Mouse (Mus musculus) forebrain, embryonic 12.5 days (tissue): Measurements from ENCODE around the gene Rassf2. TPM values are rescaled to one million over a fixed set of nuclear protein-coding genes. Genes with fewer than 3 reads are reported as not detected.
A peak's percentile ranks its signal among the peaks of the same experiment; 100 is the strongest.

ENCODE experiments used
- ATAC-seq: fragments of 200-750 bp; cut with Nextera tagmentation; 2 replicates; pipeline ENCODE4 v1.8.0; 2017; ENCODE audit warnings: moderate TSS enrichment; ENCODE audit not compliant: low FRiP score
- H3K27ac ChIP-seq: fragments of 300-500 bp; sonication (generic); 2 replicates; pipeline ENCODE4 v1.5.1; 2016; ENCODE audit warnings: mild to moderate bottlenecking
- H3K27me3 ChIP-seq: fragments of 300-500 bp; sonication (generic); 2 replicates; pipeline ENCODE4 v1.6.1; 2016; ENCODE audit warnings: mild to moderate bottlenecking
- H3K36me3 ChIP-seq: fragments of 300-500 bp; sonication (generic); replicated peaks from 2 replicates; pipeline ENCODE4 v1.6.1; 2016; ENCODE audit warnings: mild to moderate bottlenecking
- H3K4me1 ChIP-seq: fragments of 300-500 bp; sonication (generic); 2 replicates; pipeline ENCODE4 v1.6.1; 2016
- H3K4me2 ChIP-seq: fragments of 300-500 bp; sonication (generic); 2 replicates; pipeline ENCODE4 v1.6.1; 2016; ENCODE audit warnings: mild to moderate bottlenecking, moderate library complexity
- H3K4me3 ChIP-seq: fragments of 300-500 bp; sonication (generic); replicated peaks from 2 replicates; pipeline ENCODE4 v1.5.1; 2016; ENCODE audit warnings: mild to moderate bottlenecking
- H3K9ac ChIP-seq: fragments of 300-500 bp; sonication (generic); 2 replicates; pipeline ENCODE4 v1.6.1; 2016; ENCODE audit warnings: mild to moderate bottlenecking
- H3K9me3 ChIP-seq: fragments of 300-500 bp; sonication (generic); 2 replicates; pipeline ENCODE4 v1.6.1; 2016
- WGBS: fragments of 180-500 bp; shearing (Covaris S2); methylation state at CpG from one replicate; pipeline ENCODE4 v1.1.7; 2016; 5-methylcytosine and 5-hydroxymethylcytosine counted together
- polyA plus RNA-seq: library from polyadenylated mRNA; unstranded; fragments of >200 nt; fragmentation: Nextera tagmentation; extraction: Ambion mirVana; gene quantifications from 2 replicates; pipeline ENCODE4 v1.2.1, GENCODE M21; 2016

The Rassf2 gene
- 27.8 and 34.1 TPM in 2 replicates for polyA plus RNA-seq

DNA sequence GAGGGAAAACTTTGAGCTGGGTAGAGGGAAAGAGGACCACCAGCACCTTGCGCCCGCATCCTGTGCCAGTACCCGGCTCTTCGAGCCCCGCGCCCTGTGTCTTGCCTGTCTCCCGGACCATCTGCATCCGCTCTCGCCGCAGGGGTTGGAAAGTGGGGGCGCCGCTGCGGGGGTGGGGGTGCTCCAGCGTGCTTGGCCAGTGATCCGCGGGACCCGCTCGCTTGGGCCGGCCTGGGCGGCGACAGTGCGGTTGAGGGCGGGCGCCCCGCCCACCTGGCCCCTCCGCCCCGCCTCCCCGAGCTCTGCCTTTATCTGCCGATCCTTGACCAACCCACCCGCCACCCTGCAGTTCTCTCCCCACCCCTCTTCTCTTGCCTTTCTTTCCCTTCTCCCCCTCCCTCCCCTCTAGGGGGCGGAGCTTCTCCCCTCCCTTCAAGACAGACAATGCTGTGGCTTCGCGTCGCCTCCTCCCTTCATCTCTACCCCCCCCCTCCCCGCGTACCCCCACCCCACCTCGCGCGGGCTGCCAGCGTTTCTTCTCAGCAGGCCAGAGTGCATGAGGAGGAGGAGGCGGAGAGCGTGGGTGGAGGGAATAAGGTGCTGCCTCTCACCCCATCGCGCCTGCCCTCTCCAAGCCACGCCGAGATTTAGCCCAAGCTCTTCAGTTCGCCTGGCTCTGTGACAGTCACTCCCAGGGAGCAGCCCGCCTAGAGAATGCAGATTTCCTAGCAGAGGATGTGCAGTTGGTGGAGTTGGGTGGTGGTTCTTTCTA, at the start of gene Rassf2:
Rassf2 (minus strand) TSS at position 613 of the 772 bp plus-strand sequence.
- H3K9me3 ChIP-seq = no peaks in the 10 kb centered on the region
- no peaks in the 10 kb centered on the region for H3K36me3 ChIP-seq
- peak within 1 kb of the TSS; percentile 89 for H3K27ac ChIP-seq
- peaks cover 39% of the 10 kb centered on the region for H3K4me1 ChIP-seq
- H3K27me3 ChIP-seq = peaks cover 7% of the 10 kb centered on the region
- 1% methylated on average over 28 of the region's 48 CpGs for WGBS
- peak within 1 kb of the TSS; percentile 92 for H3K4me2 ChIP-seq
- ATAC-seq = peak; percentile 94
- peak within 1 kb of the TSS; percentile 75 for H3K9ac ChIP-seq
- peak within 1 kb of the TSS; percentile 65 for H3K4me3 ChIP-seq

DNA sequence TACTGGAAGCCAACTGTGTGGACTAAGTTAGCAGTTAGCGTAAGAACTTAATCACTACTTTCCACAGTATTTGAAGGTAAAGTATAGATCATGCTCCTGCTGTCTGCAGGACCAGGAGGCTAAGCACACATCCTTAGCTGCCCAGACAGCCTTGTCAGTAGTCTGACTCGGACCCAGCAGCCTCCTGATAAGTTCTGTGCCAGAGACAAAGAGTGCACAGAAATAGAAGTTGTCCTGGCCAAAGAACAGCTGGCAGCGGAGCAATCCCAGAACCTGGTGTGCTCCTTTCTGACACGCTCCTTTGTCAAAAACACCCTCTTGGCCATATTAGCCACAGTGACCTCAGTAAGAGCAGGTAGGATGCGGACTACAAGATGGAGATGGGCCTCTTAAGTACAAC, 49.1 kb upstream of the Rassf2 start:
- no peak for ATAC-seq
- 81% methylated on average over 5 of the region's 5 CpGs for WGBS
- H3K27me3 ChIP-seq = no peaks in the 10 kb centered on the region

DNA sequence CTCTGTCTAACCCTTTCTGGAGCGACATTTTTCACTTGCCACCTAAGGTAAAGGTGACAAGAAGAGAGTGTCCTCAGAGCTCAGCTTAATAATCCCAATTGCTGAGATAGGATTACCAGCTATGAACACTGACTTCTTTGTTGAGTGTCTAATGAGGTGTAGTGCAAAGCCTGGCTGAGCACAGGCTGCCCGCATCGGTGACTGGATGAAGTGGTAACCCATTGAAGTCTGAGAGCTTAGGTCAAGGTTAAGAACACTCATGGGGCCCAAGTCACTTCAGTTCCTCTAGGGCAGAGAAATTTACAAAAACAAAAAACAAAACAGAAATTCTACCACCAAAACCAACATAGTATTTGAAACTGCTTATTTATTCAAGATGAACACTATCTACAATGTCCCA, 43.0 kb upstream of the Rassf2 start:
- Histone ChIP-seq H3K36me3 (peaks cover 32% of the 10 kb centered on the region), H3K9ac (no peak overlapping the region), H3K4me1 (no peaks in the 10 kb centered on the region), H3K4me2 (no peak overlapping the region), H3K27ac (no peak overlapping the region), H3K4me3 (no peak overlapping the region), H3K9me3 (no peaks in the 10 kb centered on the region), H3K27me3 (no peaks in the 10 kb centered on the region)
- no peak for ATAC-seq
- WGBS = 68% methylated on average over 3 of the region's 3 CpGs

More for the DNA sequence above, 49.1 kb upstream of the Rassf2 start:
- peaks cover 19% of the 10 kb centered on the region for H3K36me3 ChIP-seq
- H3K27ac ChIP-seq = no peak overlapping the region
- no peak overlapping the region for H3K9ac ChIP-seq
- H3K9me3 ChIP-seq = no peaks in the 10 kb centered on the region
- no peak overlapping the region for H3K4me3 ChIP-seq
- H3K4me1 ChIP-seq = no peaks in the 10 kb centered on the region
- H3K4me2 ChIP-seq = no peak overlapping the region

DNA sequence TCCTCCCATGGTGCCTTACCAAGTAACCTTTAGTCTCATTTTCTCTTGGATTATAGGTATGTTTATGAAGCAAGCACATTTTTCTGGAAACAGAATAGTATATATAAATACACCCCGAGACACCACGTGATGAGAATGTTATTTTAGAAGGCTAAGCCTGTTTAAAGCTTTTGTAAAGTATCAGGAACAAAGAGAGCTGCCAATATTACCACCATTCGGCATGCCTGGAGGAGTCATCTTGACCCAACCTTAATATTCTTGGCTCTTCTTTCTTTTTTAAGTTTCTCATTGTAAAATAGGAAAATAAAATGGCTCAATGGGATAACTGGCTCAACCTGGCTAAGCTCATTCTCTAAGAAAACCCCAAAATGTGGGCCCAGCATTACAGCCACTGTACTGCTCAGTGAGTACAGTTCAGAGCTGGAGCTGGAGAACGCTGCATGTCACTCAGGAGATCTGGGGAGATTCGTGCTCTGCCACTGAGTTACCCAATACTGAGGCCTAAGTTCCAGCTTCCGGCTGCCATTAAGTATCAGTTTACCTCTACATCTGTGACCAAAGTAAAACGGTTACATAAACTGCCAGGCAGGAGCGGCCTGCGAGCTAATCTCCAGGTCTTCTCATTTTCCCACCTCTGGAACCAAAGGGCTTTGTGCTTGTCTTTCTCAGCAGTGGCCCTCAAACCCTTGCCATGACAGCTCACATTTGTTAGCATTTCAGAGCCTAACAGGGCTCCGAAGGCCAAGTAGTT, 40.1 kb upstream of the Rassf2 start:
- Histone ChIP-seq H3K4me2 (no peak overlapping the region), H3K36me3 (peaks cover 26% of the 10 kb centered on the region)
- 85% methylated on average over 10 of the region's 10 CpGs for WGBS

DNA sequence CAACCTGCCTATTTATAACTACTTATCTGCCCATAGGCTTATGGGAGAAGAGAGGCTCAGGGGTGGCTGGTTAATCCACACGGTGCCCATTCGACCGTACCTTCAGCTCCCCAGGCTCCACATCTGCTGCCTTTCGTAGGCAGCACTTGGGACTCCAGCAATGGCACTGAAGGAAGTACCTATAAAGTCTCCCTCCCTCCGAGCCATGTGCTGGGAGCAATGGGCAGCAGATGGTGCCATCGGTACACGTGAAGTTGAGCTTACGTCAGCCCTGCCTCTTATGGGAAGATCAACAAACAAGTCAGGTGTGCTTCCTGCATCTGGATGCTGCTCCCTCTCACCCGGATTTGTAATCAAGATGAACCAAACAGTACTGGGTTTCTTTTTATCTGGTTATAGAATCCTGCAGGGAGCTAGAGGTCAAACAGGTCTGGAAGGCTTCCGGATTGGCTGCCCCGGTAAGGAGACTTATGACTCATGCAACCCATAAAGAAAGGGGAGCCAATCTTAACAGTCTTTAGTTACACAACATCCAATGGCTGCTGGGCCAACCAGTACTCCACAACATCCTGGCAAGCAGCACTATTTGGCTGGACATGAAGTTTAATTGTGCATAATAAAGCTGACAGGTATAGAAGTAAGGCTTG, 34.2 kb upstream of the Rassf2 start:
- Histone ChIP-seq H3K4me2 (no peak overlapping the region), H3K27me3 (no peaks in the 10 kb centered on the region), H3K4me1 (no peaks in the 10 kb centered on the region), H3K27ac (no peak overlapping the region), H3K36me3 (peaks cover 30% of the 10 kb centered on the region), H3K4me3 (no peak overlapping the region), H3K9me3 (no peaks in the 10 kb centered on the region), H3K9ac (no peak overlapping the region)
- no peak for ATAC-seq
- WGBS = 81% methylated on average over 11 of the region's 11 CpGs

More for the DNA sequence above, 40.1 kb upstream of the Rassf2 start:
- Histone ChIP-seq H3K9me3 (no peaks in the 10 kb centered on the region), H3K27ac (no peak overlapping the region), H3K4me3 (no peak overlapping the region), H3K27me3 (no peaks in the 10 kb centered on the region), H3K9ac (no peak overlapping the region), H3K4me1 (no peaks in the 10 kb centered on the region)
- no peak for ATAC-seq

DNA sequence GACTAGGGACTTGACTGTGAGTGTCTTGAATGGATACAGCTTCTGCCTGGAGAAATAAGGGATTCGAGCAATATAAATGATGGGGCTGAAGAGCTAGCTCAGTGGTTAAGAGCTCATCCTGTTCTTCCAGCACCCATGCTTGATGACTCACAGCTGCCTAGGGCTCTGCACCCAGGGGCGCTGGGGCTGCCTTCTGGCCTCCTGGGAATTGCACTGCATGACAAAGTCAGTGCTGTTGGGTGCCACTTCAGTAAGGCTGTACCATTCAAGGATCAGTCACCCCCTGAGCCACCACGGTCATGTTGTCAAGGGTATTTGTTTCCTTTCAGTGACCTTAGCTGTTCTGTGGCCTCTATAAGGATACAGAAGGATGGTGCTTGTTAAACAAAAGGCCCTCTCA, 33.7 kb upstream of the Rassf2 start:
- Histone ChIP-seq H3K9ac (no peak overlapping the region), H3K4me3 (no peak overlapping the region), H3K4me1 (no peaks in the 10 kb centered on the region), H3K27me3 (no peaks in the 10 kb centered on the region), H3K9me3 (no peaks in the 10 kb centered on the region), H3K4me2 (no peak overlapping the region), H3K36me3 (peaks cover 30% of the 10 kb centered on the region), H3K27ac (no peak overlapping the region)
- WGBS = 85% methylated on average over 3 of the region's 3 CpGs
- no peak for ATAC-seq

DNA sequence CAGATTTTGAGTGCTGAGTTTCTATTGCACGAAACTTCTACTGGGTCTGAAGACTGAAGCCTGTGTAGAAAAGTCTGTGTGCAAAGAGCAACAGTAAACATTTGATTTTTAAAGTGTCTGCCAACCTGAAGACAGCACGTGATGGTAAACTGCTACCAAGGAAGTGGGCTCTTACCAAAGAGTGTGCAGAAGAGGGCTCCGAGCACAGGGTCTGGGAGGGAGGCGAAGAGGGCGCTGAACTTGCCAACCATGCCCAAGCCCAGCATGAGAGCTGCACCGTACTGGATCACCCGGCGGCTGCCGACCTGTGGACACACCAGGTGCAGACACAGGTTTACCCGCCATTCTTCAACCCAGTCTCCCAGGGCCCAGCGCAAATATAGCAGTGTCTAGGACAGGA, 31.8 kb upstream of the Rassf2 start:
- no peak overlapping the region for H3K4me2 ChIP-seq
- peaks cover 43% of the 10 kb centered on the region for H3K36me3 ChIP-seq
- H3K4me3 ChIP-seq = no peak overlapping the region
- H3K27ac ChIP-seq = no peak overlapping the region
- no peaks in the 10 kb centered on the region for H3K27me3 ChIP-seq
- ATAC-seq = no peak
- no peaks in the 10 kb centered on the region for H3K9me3 ChIP-seq
- H3K4me1 ChIP-seq = no peaks in the 10 kb centered on the region
- H3K9ac ChIP-seq = no peak overlapping the region
- WGBS = 96% methylated on average over 9 of the region's 11 CpGs

DNA sequence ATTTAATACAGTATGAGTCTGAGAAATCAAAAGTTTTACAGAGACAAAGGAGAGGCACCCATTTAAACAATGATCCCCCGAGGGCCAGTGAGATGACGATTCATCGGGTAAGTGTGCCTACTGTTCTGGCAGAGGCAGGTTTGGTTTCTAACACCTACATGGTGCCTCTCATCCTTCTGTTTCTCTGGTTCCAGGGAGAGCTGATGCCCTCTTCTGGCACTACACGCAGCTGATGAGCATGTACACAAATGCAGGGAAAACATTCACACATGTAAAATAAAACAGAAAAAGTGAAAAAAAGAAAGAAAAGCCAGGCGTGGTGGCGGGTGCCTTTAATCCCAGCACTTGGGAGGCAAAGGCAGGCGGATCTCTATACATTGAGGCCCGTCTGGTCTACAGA, 29.9 kb upstream of the Rassf2 start:
- peaks cover 50% of the 10 kb centered on the region for H3K36me3 ChIP-seq
- 88% methylated on average over 8 of the region's 8 CpGs for WGBS
- H3K4me1 ChIP-seq = no peaks in the 10 kb centered on the region
- no peaks in the 10 kb centered on the region for H3K9me3 ChIP-seq
- H3K27ac ChIP-seq = no peak overlapping the region
- no peak overlapping the region for H3K4me3 ChIP-seq
- H3K9ac ChIP-seq = no peak overlapping the region
- ATAC-seq = no peak
- no peak overlapping the region for H3K4me2 ChIP-seq
- no peaks in the 10 kb centered on the region for H3K27me3 ChIP-seq

DNA sequence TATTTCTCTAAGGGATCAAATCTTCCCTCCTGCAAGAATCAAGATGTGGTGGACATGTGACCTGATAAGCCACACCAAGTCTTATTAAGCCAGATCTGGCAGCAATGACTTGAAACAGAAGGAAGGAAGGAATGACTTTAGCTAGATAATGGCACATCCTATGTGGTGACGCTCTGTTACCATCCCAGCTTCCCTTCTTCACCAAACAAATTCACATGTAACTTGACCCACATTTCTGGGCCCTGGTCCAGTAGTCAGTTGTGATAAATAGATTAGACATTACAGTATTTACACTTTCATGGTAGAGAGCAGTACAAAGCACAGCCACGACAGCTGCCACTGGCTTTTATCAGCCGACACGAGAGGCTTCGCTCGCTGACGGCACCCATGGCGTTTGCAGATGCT, 25.3 kb upstream of the Rassf2 start:
- 96% methylated on average over 8 of the region's 8 CpGs for WGBS
- H3K27me3 ChIP-seq = no peaks in the 10 kb centered on the region

DNA sequence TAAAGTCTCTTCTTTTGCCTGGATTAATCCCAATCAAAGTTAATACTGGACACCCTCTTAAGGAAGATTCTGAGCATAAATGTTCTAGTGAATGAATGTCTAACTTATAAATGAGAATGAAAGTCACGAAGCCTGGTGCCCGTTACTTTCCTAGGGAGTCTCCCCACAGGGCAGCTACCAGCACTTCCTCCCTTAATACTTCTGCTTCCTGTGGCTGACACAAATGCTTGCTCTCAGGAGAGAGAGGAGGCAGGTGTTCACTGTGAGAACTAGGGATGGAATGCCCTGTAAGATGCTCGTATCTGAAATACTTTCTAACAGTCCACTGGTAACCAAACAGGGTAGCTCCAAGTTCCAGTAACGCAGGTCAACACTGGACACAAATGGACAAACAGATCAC, 23.8 kb upstream of the Rassf2 start:
- Histone ChIP-seq H3K27me3 (no peaks in the 10 kb centered on the region), H3K9me3 (no peaks in the 10 kb centered on the region), H3K27ac (no peak overlapping the region), H3K36me3 (peaks cover 31% of the 10 kb centered on the region), H3K4me2 (no peak overlapping the region), H3K4me3 (no peak overlapping the region), H3K9ac (no peak overlapping the region), H3K4me1 (no peaks in the 10 kb centered on the region)
- 92% methylated on average over 4 of the region's 4 CpGs for WGBS
- no peak for ATAC-seq

More for the DNA sequence above, 25.3 kb upstream of the Rassf2 start:
- Histone ChIP-seq H3K27ac (no peak overlapping the region), H3K4me1 (no peaks in the 10 kb centered on the region), H3K9ac (no peak overlapping the region), H3K36me3 (peaks cover 37% of the 10 kb centered on the region), H3K4me3 (no peak overlapping the region), H3K4me2 (no peak overlapping the region), H3K9me3 (no peaks in the 10 kb centered on the region)
- no peak for ATAC-seq

DNA sequence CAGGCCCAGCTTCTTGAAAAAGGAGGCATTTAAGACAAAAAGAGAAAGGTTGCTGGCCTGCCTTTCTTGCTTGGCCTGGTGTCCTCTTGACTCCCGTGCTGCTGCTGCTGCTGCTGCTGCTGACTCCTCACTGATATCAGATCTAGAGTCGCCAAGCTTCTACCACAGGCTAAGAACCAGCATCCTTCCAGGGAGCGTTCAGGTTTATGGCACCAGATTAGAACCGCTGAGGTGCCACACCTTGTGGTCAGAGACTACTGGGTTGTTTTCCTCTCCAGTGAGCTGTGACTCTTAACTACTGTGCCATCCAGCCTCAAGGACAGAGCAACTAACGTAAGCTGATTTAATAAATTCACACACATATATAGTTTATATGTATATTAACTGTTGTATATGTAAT, 21.7 kb upstream of the Rassf2 start:
- Histone ChIP-seq H3K4me1 (no peaks in the 10 kb centered on the region), H3K27ac (no peak overlapping the region), H3K27me3 (no peaks in the 10 kb centered on the region), H3K36me3 (peaks cover 18% of the 10 kb centered on the region), H3K9ac (no peak overlapping the region), H3K9me3 (no peaks in the 10 kb centered on the region), H3K4me3 (no peak overlapping the region), H3K4me2 (no peak overlapping the region)
- ATAC-seq = no peak
- WGBS = 92% methylated on average over 5 of the region's 5 CpGs

DNA sequence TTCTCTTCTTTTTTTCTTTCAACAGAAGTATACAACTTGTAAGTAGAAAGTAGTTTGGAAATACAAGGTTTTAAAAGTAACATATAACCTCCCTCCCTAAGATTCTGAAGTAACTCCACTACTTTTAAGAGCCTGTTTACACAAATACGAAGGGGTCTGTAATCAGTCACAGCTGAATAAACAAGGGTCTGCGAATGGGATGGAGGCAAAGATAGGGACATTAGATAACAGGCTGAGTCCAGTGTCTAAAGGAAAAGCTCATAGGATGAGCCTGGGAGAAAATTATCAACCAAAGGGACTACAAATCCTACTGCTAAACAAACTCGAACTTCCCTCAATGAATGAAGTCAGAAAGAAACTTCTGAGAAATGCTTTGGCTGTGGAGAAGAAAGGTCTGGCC, 19.9 kb upstream of the Rassf2 start:
- WGBS = 68% methylated on average over 3 of the region's 3 CpGs
- 0 out of 2 replicates have a peak, but pooled peaks cover 3% of the 10 kb centered on the region for H3K36me3 ChIP-seq
- H3K27me3 ChIP-seq = no peaks in the 10 kb centered on the region
- no peaks in the 10 kb centered on the region for H3K4me1 ChIP-seq
- no peak overlapping the region for H3K27ac ChIP-seq
- no peak for ATAC-seq
- no peak overlapping the region for H3K9ac ChIP-seq
- no peak overlapping the region for H3K4me2 ChIP-seq
- H3K4me3 ChIP-seq = no peak overlapping the region
- no peaks in the 10 kb centered on the region for H3K9me3 ChIP-seq
